Mouse (Mus musculus): ENCODE measurements around the gene Gm2663.

- TF ChIP-seq CTCF (IDR thresholded peaks at IDR 0.05; ENCODE audit: extremely low read depth, insufficient read depth, low read length) (no peak), POLR2A (IDR thresholded peaks at IDR 0.05; ENCODE audit: extremely low read depth, insufficient read depth, low read length) (no peak)
Measured at GRCm38 (mm10) chr6:40951770-40952169, 47.5 kb downstream of the Gm2663 start, which contains the start of gene Gm4744.
